Mouse (Mus musculus) adrenal gland, postnatal 14 days (tissue): ENCODE data around the gene Banf1. TPM values are rescaled to one million over a fixed set of nuclear protein-coding genes. Genes with fewer than 3 reads are reported as not detected.
"Not testable (repeated sequence)": the region's sequence is repeated elsewhere in the genome, so short reads cannot be mapped to it uniquely, and the experiment has no call there.

Source experiments
- DNase-seq: peaks from one replicate; pipeline ENCODE4 v3.0.0; 2021; ENCODE audit warnings: mixed read lengths
- long read RNA-seq, 2 experiments: library from polyadenylated mRNA; stranded (forward); transcript quantifications; one replicate each; pipeline ENCODE4 v2.0.0; 2021
- total RNA-seq: library from RNA; stranded (reverse); gene quantifications from 2 replicates; pipeline ENCODE4 v1.2.3, GENCODE M21; 2021

Banf1 gene
- total RNA-seq, result 144 and 153 TPM in 2 replicates
- long read RNA-seq, experiment 1, transcript Banf1-201 (3 exons, 1,261 nt), result major isoform, 117 of 232 reads
- long read RNA-seq, experiment 1, transcript Banf1-202 (3 exons, 758 nt), result minor isoform, 15 of 232 reads
- long read RNA-seq, experiment 1, transcript Banf1-204 (2 exons, 743 nt), result minor isoform, 11 of 232 reads
- long read RNA-seq, experiment 1, partial matches to known transcripts, result 82 of 232 reads
- long read RNA-seq, experiment 1, other reads (novel, unspliced or antisense), result 7 of 232 reads
- long read RNA-seq, experiment 2, transcript Banf1-204 (2 exons, 743 nt), result minor isoform, 8 of 246 reads
- long read RNA-seq, experiment 2, transcript Banf1-201 (3 exons, 1,261 nt), result major isoform, 143 of 246 reads
- long read RNA-seq, experiment 2, transcript Banf1-202 (3 exons, 758 nt), result minor isoform, 10 of 246 reads
- long read RNA-seq, experiment 2, partial matches to known transcripts, result 72 of 246 reads
- long read RNA-seq, experiment 2, other reads (novel, unspliced or antisense), result 13 of 246 reads

DNA sequence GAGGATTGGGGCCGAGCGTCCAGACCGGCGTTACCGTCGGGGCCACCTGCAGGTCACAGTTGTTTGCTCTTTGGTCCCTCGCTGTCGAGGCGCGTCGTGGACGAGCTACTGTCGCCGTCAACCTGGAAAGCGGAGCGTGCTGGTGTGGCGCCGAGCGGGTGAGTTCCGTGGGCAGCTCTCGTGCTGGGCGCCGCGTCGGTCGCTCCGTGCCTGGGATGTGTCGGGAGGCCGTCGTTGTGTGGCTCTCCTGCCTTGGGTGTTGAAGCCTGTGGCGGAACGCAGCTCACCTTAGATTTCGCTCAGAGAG, at the start of gene Banf1:
Gene Banf1, minus strand, starts transcription at position 116 of the 307 bp plus-strand sequence.
- no peak for DNase-seq

DNA sequence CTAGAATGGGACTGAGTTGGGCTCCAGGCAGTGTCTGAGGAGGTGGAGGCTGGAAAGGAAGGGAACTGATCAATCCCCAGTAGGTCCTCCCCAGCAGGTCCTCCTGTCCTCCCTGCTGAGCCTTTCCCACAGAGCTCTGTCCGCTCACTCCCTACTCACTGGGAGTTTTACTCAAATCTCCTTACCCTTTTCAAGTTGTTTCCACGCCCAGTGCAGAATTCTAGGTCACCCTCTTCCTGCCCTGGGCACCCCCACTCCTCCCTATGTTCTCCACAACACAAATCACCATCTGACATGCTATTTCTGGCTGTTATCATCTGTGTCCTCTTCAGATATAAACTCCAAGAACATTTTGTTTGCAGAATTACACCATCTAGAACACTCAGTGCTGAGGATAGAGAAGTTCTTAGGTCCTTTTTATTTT, 47.6 kb upstream of the Banf1 start:
- DNase-seq, result peak; percentile 63

DNA sequence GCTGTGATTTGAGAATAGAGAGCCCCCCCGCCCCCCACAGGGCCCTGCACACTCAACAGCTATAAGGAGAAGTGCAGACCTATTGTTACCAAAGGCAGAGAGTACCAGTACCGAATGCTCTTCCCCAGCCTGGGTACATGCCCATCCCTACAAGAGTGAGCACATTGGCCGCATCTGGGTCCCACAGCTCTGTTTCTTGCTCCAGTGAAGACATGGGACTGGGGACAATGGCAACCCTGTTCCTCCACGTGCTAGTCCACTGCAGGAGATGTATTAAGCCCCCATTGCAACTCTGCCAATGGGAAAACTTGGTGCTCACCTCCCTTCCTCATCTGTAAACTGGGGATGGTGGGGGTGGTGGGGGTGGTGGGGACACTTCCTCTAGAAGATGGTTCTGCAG, 46.9 kb upstream of the Banf1 start:
- no peak for DNase-seq

DNA sequence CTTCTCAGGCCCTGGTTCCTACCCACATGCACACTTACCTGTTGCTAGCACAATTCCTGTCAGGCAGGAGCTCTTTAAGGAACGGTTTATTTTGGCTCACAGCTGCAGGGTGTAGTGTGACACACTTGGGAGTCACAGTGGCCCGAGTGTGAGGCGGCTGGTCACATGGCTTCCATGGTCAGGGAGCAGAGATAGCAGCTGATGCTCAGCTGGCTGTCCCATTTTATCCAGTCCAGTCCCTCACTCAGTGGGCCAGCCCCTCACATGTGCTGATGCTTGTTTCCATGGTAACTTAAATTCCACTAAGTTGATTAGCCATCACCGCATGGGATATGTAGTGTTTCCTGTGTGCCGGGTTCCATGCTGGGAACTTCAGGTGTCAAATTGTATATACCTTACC, 45.0 kb upstream of the Banf1 start:
- no peak for DNase-seq

DNA sequence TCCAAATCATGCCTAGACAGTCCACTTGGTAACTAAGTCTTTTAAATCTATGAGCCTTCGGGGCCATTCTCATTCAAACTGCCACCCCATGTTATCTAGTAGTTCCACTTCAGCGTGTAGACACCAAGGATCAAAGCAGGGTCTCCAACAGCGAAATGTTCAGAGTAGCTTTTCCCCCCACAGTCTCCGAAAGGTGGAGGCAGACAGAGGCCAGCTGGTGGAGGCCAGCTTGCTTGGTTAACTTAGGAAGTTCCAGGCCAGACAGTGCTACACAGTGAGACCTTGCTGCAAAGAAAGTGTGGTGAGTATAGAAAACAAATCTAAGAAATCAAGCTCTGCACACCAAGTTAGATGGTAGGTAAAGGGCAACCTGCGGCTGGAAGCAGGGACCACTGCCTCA, 43.7 kb upstream of the Banf1 start:
- no peak for DNase-seq

DNA sequence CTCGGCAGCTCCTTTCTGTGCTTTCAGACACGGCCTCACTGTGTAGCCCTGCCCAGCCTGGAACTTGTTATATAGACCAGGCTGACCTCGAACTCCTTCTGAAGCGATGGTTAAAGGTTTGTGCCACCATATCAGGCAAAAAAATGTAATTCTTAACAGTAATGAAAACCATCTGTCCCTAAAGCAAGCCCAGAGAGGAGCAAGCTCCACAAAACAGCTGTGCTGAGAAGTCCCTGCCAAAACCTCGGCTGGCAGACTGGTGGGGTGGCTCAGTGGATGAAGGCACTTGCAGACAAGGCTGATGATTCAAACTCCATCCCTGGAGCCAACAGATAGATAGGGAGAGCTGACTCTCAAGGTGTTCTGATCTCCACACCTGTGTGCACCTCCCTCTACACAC, 42.1 kb upstream of the Banf1 start:
- no peak for DNase-seq

DNA sequence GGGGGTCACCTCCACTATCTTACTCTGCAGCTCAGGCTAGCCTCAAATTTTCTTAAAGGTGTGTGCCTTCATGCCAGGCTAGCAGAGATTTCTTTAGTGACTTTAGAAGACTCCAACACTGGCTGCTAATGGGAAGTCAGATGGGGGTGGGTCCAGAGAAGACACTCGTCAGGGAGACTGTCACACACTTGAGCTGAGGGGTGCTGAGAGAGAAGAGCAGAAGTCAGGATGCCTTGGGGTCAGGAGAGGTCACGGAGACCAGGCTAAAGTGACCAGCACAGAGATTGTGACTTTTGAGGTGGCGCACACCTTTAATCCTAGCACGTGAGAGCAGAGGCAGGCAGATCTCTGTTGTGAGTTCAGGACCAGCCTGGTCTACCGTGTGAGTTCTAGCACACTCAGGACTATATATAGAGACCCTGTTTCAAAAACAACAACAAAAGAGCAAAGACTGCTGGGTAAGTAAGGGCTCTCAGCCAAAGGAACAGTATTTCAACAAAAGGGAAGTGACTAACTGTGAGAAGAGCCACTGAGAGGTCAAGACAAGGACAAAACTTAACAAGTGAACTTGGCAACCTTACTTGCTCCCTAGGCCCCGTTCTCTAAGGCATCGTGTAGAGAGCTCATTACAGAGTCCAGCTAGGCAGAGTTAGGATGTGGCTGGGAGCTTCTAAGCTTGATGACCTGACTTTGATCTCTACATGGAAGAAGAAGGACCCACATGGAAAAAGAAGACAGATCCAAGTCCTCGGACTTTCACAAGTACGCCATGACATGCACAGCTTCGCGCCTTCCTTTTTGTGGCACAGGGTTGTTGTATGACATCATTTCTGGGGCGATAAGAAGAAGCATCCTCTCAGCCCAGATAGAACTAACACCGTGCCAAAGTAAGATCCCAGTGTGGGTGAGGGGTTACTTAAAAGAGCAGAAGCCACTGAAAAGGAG, 41.4 kb upstream of the Banf1 start:
- no peak for DNase-seq

DNA sequence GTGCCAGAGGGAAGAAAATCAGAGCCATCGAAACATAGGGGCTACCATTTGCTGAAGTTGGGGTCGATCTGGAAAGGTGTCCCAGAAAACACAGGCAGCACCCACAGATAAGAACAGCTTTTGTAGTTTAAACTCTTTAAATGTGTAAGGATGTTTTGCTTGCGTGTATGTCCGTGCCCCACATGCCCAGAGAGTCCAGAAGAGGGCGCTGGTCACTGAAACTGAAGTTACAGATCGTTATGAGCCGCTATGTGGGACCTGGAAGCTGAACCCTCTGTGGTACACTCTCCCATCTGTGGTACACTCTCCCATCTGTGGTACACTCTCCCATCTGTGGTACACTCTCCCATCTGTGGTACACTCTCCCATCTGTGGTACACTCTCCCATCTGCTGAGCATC, 40.2 kb upstream of the Banf1 start:
- peak; percentile 84 for DNase-seq

DNA sequence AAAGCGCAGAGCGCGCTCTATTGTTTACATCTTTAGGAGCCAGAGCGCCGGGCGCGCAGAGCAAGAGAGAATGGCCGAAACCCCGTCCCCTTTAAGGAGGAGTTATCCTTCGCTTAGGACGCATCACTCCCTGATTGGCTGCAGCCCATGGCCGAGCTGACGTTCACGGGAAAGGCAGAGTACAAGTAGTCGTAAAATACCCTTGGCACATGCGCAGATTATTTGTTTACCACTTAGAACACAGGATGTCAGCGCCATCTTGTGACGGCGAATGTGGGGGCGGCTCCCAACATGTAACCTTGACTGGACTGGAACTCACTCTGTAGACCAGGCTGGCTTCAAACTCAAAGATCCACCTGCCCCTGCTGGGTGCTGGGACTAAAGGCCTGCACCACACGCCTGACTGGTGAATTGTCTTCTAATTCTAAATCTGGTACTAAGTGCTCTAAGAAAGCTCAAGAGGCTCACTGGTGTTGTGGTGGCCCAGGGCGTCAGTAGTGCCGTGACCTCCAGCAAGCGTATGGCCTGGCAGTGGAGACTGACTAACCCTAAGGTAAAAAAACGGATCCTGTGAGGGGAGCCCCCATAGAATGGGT, 39.7 kb upstream of the Banf1 start:
- peak; percentile 63 for DNase-seq

DNA sequence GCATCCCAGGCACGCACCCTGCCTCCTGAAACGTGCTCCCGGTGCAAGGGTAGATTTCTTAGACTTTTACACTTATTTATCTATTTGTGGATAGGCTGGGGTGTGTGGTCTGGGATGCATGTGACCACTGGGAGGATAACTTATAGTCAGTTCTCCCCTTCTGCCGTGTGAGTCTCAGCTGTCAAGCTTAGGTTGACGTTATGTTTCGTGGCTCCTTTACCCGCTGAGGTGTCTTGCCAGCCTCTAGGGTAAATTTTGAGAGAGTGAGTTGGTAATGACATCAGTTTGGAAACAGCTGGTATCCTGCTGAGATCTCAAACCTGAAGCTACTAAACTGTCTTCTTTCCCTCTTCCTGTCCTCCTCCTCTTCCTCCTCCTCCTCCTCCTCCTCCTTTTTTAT, 39.0 kb upstream of the Banf1 start:
- no peak for DNase-seq

DNA sequence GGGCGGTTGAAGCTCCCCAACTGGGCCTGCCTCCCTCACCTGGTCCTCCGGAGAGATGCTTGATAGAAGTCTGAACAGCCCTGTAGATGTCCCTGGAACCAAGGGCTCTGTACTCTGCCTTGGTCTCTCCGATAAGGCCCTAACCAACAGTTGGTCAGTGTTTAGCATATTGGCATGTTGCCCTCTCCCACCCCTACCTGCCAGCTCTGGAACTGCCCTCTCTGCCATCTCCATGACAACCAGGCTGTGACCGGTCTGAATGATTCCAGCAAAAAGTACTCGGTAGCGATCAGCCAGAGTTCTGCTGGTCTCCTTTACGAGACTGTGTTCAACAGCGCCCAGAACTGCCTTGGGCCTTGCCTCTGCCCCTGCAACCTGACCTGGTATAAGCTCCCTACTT, 35.3 kb upstream of the Banf1 start, which contains the start of gene Tsga10ip:
Gene Tsga10ip, minus strand, starts transcription at position 234 of the 400 bp plus-strand sequence.
- DNase-seq, result no peak

DNA sequence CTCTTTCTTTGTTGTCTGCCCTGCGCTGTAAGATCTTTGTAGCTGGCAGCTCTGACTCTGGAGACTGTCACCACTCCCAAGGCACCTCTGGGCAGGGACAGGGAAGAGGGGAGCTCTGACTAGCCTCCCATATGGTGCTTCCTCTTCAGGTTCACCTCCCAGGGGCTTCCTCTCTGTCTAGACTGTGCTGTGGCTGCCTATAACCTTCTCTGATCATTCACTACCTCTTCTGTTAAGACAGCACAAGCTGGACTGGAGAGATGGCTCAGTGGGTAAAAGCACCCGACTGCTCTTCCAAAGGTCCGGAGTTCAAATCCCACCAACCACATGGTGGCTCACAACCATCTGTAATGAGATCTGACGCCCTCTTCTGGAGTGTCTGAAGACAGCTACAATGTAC, 34.1 kb upstream of the Banf1 start:
- DNase-seq, result not testable (repeated sequence)

DNA sequence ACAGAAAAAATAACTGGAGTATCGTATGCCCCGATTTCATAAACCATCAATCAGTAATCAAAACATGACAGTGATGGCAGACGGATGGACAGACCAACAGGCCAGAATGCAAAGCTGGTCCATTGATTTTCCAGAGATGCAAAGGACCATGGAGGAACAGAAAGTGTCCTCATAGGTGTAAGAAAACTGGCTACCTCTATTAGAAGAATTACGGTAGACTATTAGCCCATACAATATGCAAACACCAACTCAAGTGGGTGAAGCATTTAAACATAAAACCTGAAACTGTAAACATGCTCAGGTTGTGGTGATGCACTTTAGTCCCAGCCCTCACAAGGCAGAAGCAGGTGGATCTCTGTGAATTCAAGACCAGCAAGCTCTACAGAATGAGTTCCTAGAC, 28.4 kb upstream of the Banf1 start:
- DNase-seq, result no peak

DNA sequence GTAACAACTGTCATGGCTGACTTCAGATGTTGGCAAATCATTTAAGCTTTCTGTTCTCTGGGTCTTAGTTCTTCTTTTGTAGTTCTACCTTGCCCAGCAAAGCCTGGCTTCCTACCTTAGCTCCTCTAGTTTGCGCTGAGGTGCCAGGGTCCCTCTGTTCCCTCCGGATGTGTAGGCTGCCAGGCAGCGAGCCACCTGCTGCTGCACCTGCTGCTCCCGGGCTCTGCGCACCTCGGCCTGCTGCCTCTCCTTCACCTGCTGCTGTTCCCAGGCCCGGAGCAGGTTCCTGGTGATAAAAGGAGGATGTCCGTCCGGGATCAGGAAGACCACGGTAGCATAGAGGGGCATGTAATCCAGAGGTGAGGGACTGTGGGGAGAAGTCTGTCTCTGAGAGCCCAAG, 27.2 kb upstream of the Banf1 start:
- DNase-seq, result no peak

DNA sequence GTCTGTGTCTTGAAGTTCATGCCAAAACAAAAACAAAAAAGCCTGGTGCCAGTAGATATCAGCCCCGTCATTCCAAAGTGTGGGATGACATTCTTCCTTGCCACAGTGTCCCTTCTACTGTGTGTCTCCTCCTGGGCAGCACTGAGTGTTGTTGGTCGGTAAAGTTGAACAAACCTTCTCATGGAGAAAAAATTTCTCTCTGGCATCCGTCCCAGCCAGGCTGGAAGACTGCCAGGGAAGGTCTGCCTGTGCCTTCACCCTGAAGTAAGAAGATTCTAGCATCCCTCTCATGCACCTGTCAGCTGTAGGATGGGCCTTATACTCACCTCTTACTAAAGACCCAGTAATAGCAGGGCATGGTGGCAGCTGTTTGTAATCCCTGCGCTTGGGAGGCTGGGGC, 25.9 kb upstream of the Banf1 start:
- peak; percentile 89 for DNase-seq

DNA sequence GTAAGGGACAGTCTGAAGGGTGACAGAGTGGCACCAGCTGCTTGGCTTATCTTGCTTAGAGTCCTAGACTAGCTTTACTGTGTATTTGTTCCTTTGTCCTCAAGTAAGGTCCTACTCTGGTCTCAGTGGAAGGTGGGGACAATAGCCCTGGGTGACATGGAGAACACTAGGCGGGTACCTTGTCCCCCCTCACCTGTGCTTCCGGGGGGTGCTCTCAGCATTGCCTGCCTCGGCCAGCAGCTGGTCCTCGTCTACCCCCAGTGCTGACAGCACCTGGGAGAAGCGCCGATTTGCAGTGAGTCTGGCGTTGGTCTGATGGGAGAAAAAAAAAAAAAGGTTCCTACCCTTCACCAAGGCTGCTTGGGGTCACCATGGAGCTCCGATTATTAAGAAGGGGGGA, 23.4 kb upstream of the Banf1 start:
- DNase-seq, result no peak

DNA sequence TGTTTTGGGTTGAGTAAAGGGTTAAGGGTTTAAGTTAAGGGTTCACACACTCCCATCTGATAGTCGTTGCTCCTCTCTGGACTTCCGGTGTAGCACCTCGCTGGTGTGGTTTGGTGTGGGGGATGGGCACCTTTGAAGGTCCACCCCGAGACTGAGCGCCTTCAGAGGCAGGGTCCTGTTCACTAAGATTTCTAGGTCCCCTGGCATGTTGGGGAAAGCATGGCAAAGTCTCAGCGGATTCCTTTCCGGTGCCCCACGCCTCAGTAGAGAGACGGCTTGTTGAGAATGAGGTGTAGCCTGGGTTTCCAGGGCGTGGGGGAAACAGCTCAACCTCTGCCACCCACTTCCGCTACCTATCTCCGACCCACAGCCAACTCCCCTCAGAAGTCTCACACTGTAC, 22.7 kb upstream of the Banf1 start:
- peak; percentile 66 for DNase-seq

DNA sequence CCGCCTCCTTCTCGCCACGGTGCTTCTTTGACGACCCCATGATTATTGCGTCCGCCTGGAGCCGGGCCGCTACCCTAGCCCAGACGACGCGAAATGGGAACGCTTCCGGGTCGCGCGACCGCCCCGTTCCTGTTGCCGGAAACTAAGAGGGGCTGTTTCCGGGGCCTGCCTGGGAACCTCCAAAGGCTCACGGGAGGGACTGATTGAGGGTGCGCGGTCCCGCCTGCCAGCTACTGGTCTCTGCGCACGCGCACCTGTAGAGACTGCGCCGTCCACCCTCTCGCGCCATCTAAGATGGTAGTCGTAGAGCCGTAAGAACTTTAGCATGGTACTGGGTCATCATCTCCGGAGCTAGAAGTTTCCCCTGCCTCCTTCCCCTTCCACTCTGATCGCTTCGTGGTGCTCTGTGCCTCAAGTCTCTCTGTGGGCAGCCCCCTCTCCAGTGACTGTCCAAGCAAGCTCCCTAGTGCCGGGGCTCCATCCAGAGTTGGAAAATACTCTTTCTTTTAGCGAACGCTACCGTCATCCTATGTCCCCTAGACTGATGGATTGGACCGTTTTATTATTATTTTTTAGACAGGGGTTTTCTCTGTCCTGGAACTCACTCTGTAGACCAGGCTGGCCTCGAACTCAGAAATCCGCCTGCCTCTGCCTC, 21.7 kb upstream of the Banf1 start, which contains the start of gene Sart1:
Gene Sart1, minus strand, starts transcription at position 116 of the 655 bp plus-strand sequence.
- peak; percentile 98 for DNase-seq

DNA sequence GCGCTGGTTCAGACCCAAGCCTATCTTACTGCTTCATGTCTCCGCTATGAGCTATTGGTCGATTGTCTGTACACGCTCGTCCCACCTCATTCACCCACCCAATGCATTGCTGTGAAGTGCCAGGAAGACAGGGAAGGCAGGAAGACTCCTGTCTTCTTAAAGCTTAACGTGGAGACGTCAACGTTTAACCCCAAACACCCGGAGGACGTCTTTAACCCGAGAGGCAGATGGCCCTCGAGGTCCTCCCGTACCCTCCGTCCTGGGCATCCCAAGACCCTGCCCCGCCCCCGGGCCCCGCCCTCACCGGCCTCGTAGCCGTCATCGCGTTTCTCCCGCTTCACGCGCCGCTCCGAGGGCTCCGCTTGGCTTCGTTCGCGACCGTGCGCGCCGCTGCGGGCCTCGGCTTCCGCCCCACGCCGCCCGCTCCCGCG, 21.1 kb upstream of the Banf1 start:
- DNase-seq, result peak; percentile 69

DNA sequence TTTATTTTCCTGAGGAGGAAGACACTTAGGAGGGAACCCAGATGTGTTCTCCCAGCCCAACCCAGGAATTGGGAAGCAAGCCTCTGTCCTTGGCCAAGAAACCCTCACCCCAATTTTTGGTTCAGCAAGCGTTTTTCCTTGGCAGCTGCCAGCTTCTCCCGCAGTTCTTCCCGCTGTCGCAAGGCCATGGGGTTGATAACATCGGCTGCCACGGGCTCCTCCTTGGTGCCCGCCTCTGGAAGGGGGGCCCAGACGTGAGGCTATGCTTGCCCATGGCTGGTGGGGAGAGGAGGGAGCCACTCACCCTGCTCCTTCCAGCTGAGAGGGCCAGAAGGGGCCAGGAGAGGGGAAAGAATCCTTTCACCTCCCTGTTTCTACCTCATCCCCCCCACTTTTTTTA, 17.7 kb upstream of the Banf1 start:
- no peak for DNase-seq

DNA sequence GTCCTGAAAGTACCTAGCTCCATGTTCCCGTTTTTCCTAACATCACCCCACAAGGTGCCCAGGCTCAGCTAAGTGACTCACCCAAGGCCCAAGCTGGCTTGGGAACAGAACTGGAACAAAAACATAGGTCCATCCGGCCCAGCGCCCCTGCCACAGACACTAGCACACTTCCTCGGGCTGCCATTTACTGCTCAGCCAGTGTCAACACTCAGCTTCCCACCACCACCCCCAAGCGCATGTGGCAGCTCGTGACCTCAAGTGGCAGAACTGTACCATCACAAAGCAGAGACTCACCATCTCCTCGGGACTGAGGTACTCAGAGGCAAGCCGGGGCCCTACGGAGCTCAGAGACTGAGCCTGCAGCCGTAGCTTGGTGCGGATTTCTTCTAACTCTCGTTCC, 16.4 kb upstream of the Banf1 start:
- no peak for DNase-seq

DNA sequence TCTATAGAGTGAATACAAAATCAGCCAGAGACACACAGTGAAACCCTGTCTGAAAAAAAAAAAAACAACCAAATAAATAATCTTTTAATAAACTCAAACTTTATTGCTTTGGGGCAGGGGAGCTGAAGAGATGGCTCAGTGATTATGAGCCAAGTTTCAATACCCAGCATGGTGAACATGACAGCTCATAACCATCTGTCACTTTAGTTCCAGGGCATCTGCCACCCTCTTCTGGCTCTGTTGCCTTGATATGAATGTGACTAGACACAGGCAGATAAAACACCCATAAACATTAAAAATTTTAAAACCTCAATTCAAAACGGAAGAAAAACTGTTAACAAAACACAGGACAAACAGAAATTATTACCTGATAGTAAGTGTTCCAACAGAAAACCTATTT, 10.5 kb upstream of the Banf1 start:
- DNase-seq, result no peak
